Mouse (Mus musculus): ENCODE data around the gene Uvrag. TPM values are rescaled to one million over a fixed set of nuclear protein-coding genes. Genes with fewer than 3 reads are reported as not detected.
A peak's percentile ranks its signal among the peaks of the same experiment; 100 is the strongest.

Uvrag gene
- polyA plus RNA-seq, 1 experiment from 2014 or later = 14.5 TPM

GRCm38 (mm10) chr7:99101767-99102593 is 39.0 kb downstream of the Uvrag start:
- Histone ChIP-seq H3K27ac (ENCODE audit: low read depth, low read length) (peak overlapping the region; percentile 62; the same call in 1 of the 2 replicates), H3K27me3 (replicated peaks; ENCODE audit: control insufficient read depth, insufficient read depth, low read length) (no peaks in the 10 kb centered on the region), H3K4me3 (ENCODE audit: low read depth, low read length) (no peak overlapping the region), H3K4me1 (replicated peaks; ENCODE audit: control insufficient read depth, insufficient read depth, low read length) (peaks cover 29% of the 10 kb centered on the region), H3K36me3 (ENCODE audit: control insufficient read depth, insufficient read depth, low read length) (no peaks in the 10 kb centered on the region), H3K9me3 (ENCODE audit: control insufficient read depth, low read length) (no peaks in the 10 kb centered on the region), H3K9ac (ENCODE audit: low read depth, low read length) (no peak overlapping the region), H3K4me2 (no peak overlapping the region)
- DNase-seq (ENCODE audit: low spot score) = no peak
- 33% methylated on average over 11 of the region's 11 CpGs for WGBS
- no peak for ATAC-seq (replicated peaks; ENCODE audit: low FRiP score)

GRCm38 (mm10) chr7:99101076-99101475 is 39.9 kb downstream of the Uvrag start:
- H3K27ac ChIP-seq (ENCODE audit: low read depth, low read length) = peak overlapping the region; percentile 62; the same call in 1 of the 2 replicates
- peak overlapping the region; percentile 21 for H3K4me2 ChIP-seq
- H3K4me1 ChIP-seq (replicated peaks; ENCODE audit: control insufficient read depth, insufficient read depth, low read length) = peaks cover 23% of the 10 kb centered on the region
- no peak overlapping the region for H3K9ac ChIP-seq (ENCODE audit: low read depth, low read length)
- H3K36me3 ChIP-seq (ENCODE audit: control insufficient read depth, insufficient read depth, low read length) = no peaks in the 10 kb centered on the region
- no peaks in the 10 kb centered on the region for H3K27me3 ChIP-seq (replicated peaks; ENCODE audit: control insufficient read depth, insufficient read depth, low read length)
- 40% methylated on average over 2 of the region's 2 CpGs for WGBS
- DNase-seq (ENCODE audit: low spot score) = no peak
- H3K4me3 ChIP-seq (ENCODE audit: low read depth, low read length) = no peak overlapping the region
- no peak for ATAC-seq (replicated peaks; ENCODE audit: low FRiP score)
- H3K9me3 ChIP-seq (ENCODE audit: control insufficient read depth, low read length) = no peaks in the 10 kb centered on the region

DNA sequence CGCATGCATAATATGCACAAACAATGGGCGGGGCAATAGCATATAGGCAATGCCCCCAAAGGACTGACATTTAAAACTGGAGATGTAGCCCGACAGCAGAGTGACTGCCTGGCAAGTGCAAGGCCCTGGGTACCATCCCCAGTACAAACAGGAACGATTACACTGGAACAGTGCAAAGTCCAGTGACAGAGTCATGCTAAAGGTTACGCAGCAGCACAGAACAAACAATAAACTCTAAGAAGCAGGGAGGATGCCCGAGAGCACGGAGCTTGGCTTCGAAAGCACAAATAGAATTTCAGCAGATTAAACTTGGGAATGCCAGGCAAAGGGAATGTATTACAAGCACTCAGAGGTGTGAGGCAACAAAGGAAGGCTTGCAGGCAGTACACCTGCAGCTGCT is 40.4 kb downstream of the Uvrag start:
- Histone ChIP-seq H3K4me1 (replicated peaks; ENCODE audit: control insufficient read depth, insufficient read depth, low read length) (peaks cover 23% of the 10 kb centered on the region), H3K9ac (ENCODE audit: low read depth, low read length) (no peak overlapping the region), H3K4me2 (peak overlapping the region; percentile 21), H3K4me3 (ENCODE audit: low read depth, low read length) (no peak overlapping the region), H3K36me3 (ENCODE audit: control insufficient read depth, insufficient read depth, low read length) (no peaks in the 10 kb centered on the region), H3K27ac (ENCODE audit: low read depth, low read length) (0 out of 2 replicates have a peak overlapping the region, but pooled peaks have one; percentile 62), H3K9me3 (ENCODE audit: control insufficient read depth, low read length) (no peaks in the 10 kb centered on the region), H3K27me3 (replicated peaks; ENCODE audit: control insufficient read depth, insufficient read depth, low read length) (no peaks in the 10 kb centered on the region)
- no peak for DNase-seq (ENCODE audit: low spot score)
- 78% methylated on average over 8 of the region's 8 CpGs for WGBS
- peak; percentile 46; the same call in 1 of the 2 replicates for ATAC-seq (replicated peaks; ENCODE audit: low FRiP score)

GRCm38 (mm10) chr7:99100087-99100486 is 40.9 kb downstream of the Uvrag start:
- no peak for ATAC-seq (replicated peaks; ENCODE audit: low FRiP score)
- Histone ChIP-seq H3K27ac (ENCODE audit: low read depth, low read length) (no peak overlapping the region), H3K9ac (ENCODE audit: low read depth, low read length) (no peak overlapping the region), H3K4me1 (replicated peaks; ENCODE audit: control insufficient read depth, insufficient read depth, low read length) (peaks cover 23% of the 10 kb centered on the region), H3K4me3 (ENCODE audit: low read depth, low read length) (no peak overlapping the region), H3K36me3 (ENCODE audit: control insufficient read depth, insufficient read depth, low read length) (no peaks in the 10 kb centered on the region; the same call in 1 of the 2 replicates), H3K9me3 (ENCODE audit: control insufficient read depth, low read length) (no peaks in the 10 kb centered on the region), H3K4me2 (peak overlapping the region; percentile 21), H3K27me3 (replicated peaks; ENCODE audit: control insufficient read depth, insufficient read depth, low read length) (no peaks in the 10 kb centered on the region)
- WGBS = 75% methylated on average over 9 of the region's 9 CpGs
- DNase-seq (ENCODE audit: low spot score) = no peak

DNA sequence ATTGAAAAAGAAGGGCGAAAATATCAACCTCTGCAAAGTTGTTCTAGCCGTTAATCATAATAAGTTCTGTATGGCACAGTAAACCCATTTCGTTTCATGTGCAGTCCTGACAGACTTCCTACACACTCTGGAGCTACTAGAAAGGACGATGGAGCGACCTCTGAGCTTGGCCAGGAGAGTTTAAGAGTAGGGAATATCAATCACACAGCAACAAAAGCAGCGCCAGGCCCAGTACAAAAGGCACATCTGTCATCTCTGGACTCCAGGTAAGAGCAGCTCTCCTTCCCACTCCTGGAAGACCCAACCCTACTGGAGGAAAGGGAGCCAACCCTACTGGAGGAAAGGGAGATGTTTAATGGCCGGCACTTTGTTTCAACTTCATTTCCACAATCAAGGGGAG is 43.2 kb downstream of the Uvrag start:
- Histone ChIP-seq H3K4me1 (replicated peaks; ENCODE audit: control insufficient read depth, insufficient read depth, low read length) (peaks cover 22% of the 10 kb centered on the region), H3K9me3 (ENCODE audit: control insufficient read depth, low read length) (no peaks in the 10 kb centered on the region), H3K4me3 (ENCODE audit: low read depth, low read length) (no peak overlapping the region), H3K4me2 (no peak overlapping the region), H3K36me3 (ENCODE audit: control insufficient read depth, insufficient read depth, low read length) (no peaks in the 10 kb centered on the region; the same call in 1 of the 2 replicates), H3K9ac (ENCODE audit: low read depth, low read length) (no peak overlapping the region), H3K27me3 (replicated peaks; ENCODE audit: control insufficient read depth, insufficient read depth, low read length) (no peaks in the 10 kb centered on the region), H3K27ac (ENCODE audit: low read depth, low read length) (no peak overlapping the region)
- DNase-seq (ENCODE audit: low spot score) (no peak), ATAC-seq (replicated peaks; ENCODE audit: low FRiP score) (no peak)
- 88% methylated on average over 7 of the region's 7 CpGs for WGBS

DNA sequence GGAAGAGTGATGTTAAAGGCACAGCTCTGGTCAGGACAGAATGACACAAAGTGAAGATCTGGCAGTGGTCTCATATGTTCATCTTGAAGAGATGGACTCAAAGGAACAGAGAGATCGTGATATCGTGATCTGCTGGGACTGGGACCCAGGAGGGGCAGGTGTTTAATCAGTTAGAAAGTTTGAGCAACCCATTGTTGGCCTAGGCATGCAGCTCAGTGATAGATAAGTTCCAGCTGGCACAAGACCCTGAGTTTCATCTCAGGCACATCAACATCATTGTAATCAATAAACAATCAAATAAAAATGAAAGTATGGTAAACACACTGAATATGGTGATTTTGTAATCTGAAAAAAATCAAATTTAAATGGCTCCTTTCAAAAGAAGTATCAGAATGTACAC is 43.8 kb downstream of the Uvrag start:
- Histone ChIP-seq H3K36me3 (ENCODE audit: control insufficient read depth, insufficient read depth, low read length) (no peaks in the 10 kb centered on the region; the same call in 1 of the 2 replicates), H3K9me3 (ENCODE audit: control insufficient read depth, low read length) (no peaks in the 10 kb centered on the region), H3K4me2 (no peak overlapping the region), H3K27me3 (replicated peaks; ENCODE audit: control insufficient read depth, insufficient read depth, low read length) (no peaks in the 10 kb centered on the region), H3K4me1 (replicated peaks; ENCODE audit: control insufficient read depth, insufficient read depth, low read length) (peaks cover 15% of the 10 kb centered on the region), H3K27ac (ENCODE audit: low read depth, low read length) (no peak overlapping the region), H3K4me3 (ENCODE audit: low read depth, low read length) (no peak overlapping the region), H3K9ac (ENCODE audit: low read depth, low read length) (no peak overlapping the region)
- WGBS = 84% methylated on average over 2 of the region's 2 CpGs
- DNase-seq (ENCODE audit: low spot score) (no peak), ATAC-seq (replicated peaks; ENCODE audit: low FRiP score) (no peak)

- 54% methylated on average over 3 of the region's 4 CpGs for WGBS
- no peak overlapping the region for H3K4me2 ChIP-seq
- H3K36me3 ChIP-seq (ENCODE audit: control insufficient read depth, insufficient read depth, low read length) = no peaks in the 10 kb centered on the region; the same call in 1 of the 2 replicates
- no peak overlapping the region for H3K4me3 ChIP-seq (ENCODE audit: low read depth, low read length)
- peaks cover 4% of the 10 kb centered on the region for H3K4me1 ChIP-seq (replicated peaks; ENCODE audit: control insufficient read depth, insufficient read depth, low read length)
- H3K27me3 ChIP-seq (replicated peaks; ENCODE audit: control insufficient read depth, insufficient read depth, low read length) = no peaks in the 10 kb centered on the region
- no peak for DNase-seq (ENCODE audit: low spot score)
- no peak overlapping the region for H3K9ac ChIP-seq (ENCODE audit: low read depth, low read length)
- H3K9me3 ChIP-seq (ENCODE audit: control insufficient read depth, low read length) = no peaks in the 10 kb centered on the region
- no peak for ATAC-seq (replicated peaks; ENCODE audit: low FRiP score)
- H3K27ac ChIP-seq (ENCODE audit: low read depth, low read length) = no peak overlapping the region
Measured at GRCm38 (mm10) chr7:99095191-99095590, 45.8 kb downstream of the Uvrag start.

DNA sequence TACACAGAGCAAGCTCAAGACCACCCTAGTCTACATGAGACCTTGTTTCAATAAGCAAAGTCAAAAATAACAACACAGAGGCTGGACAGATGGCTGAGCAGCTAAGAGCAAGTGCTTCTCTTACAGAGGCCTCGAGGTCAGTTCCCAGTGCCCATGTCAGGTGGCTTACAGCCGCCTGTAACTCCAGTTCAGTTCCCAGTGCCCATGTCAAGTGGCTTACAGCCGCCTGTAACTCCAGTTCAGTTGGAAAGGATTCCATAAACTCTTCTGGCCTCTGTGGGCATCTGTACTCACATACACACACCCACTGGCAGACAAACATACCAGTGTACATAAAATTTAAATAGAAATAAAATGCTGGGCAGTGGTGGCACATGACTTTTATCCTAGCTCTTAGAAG is 46.6 kb downstream of the Uvrag start:
- no peak overlapping the region for H3K4me3 ChIP-seq (ENCODE audit: low read depth, low read length)
- H3K27me3 ChIP-seq (replicated peaks; ENCODE audit: control insufficient read depth, insufficient read depth, low read length) = no peaks in the 10 kb centered on the region
- 89% methylated on average over 3 of the region's 3 CpGs for WGBS
- DNase-seq (ENCODE audit: low spot score) (no peak), ATAC-seq (replicated peaks; ENCODE audit: low FRiP score) (no peak)
- no peak overlapping the region for H3K4me2 ChIP-seq
- no peaks in the 10 kb centered on the region; the same call in 1 of the 2 replicates for H3K36me3 ChIP-seq (ENCODE audit: control insufficient read depth, insufficient read depth, low read length)
- no peak overlapping the region for H3K27ac ChIP-seq (ENCODE audit: low read depth, low read length)
- H3K9ac ChIP-seq (ENCODE audit: low read depth, low read length) = no peak overlapping the region
- no peaks in the 10 kb centered on the region for H3K4me1 ChIP-seq (replicated peaks; ENCODE audit: control insufficient read depth, insufficient read depth, low read length)
- no peaks in the 10 kb centered on the region for H3K9me3 ChIP-seq (ENCODE audit: control insufficient read depth, low read length)
